Mouse (Mus musculus) heart, embryonic 10.5 days (tissue): ENCODE data around the gene Arrdc5. TPM values are rescaled to one million over a fixed set of nuclear protein-coding genes. Genes with fewer than 3 reads are reported as not detected.

ENCODE experiments used
- DNase-seq: peaks from one replicate; pipeline ENCODE4 v3.0.0-alpha.2; 2017; ENCODE audit warnings: low spot score
- H3K27ac ChIP-seq: fragments of 300-500 bp; sonication (generic); 2 replicates; pipeline ENCODE4 v1.5.1; 2016; ENCODE audit warnings: mild to moderate bottlenecking
- H3K27me3 ChIP-seq: fragments of 300-500 bp; sonication (generic); 2 replicates; pipeline ENCODE4 v1.6.1; 2016; ENCODE audit warnings: mild to moderate bottlenecking; ENCODE audit not compliant: poor library complexity, insufficient read depth, severe bottlenecking
- H3K36me3 ChIP-seq: fragments of 300-500 bp; sonication (generic); 2 replicates; pipeline ENCODE4 v1.6.1; 2016; ENCODE audit warnings: mild to moderate bottlenecking, moderate library complexity
- H3K4me1 ChIP-seq: fragments of 300-500 bp; sonication (generic); 2 replicates; pipeline ENCODE4 v1.6.1; 2016; ENCODE audit warnings: mild to moderate bottlenecking
- H3K4me3 ChIP-seq: fragments of 300-500 bp; sonication (generic); 2 replicates; pipeline ENCODE4 v1.5.1; 2016; ENCODE audit warnings: mild to moderate bottlenecking, moderate library complexity
- H3K9me3 ChIP-seq: fragments of 300-500 bp; sonication (generic); 2 replicates; pipeline ENCODE4 v1.6.1; 2016; ENCODE audit warnings: mild to moderate bottlenecking, moderate library complexity
- WGBS: fragments of 180-500 bp; shearing (Covaris S2); methylation state at CpG from one replicate; pipeline ENCODE4 v1.1.7; 2016; 5-methylcytosine and 5-hydroxymethylcytosine counted together
- polyA plus RNA-seq: library from polyadenylated mRNA; unstranded; fragments of >200 nt; fragmentation: Nextera tagmentation; extraction: Ambion mirVana; gene quantifications from 2 replicates; pipeline ENCODE4 v1.2.1, GENCODE M21; 2016

Gene Arrdc5
- polyA plus RNA-seq, 1 experiment from 2014 or later = not detected

DNA sequence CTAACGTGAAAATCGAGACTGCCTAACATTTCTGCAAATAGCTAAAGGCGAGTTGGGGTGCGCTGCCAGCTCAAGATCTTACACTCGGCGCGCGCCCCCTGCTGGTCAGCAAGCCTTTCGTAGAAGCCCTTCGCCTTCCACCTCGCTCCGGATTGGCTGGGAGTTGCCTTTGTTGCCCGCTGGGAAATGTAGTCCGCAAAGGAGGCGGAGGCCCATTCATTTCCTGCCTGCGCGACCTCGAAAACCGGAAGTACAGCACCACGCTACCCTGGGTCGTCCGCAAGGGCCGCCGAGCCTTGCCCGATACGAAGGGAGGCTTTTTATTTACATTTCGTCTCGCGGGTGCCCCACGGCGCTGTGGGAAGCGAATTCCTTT lies 44.2 kb downstream of the Arrdc5 start:
- DNase-seq = peak; percentile 99
- under 1% methylated on average over 32 of the region's 32 CpGs for WGBS
- Histone ChIP-seq H3K27ac (peak overlapping the region; percentile 89), H3K4me1 (peaks cover 43% of the 10 kb centered on the region), H3K27me3 (no peaks in the 10 kb centered on the region), H3K4me3 (peak overlapping the region; percentile 76), H3K9me3 (no peaks in the 10 kb centered on the region), H3K36me3 (peaks cover 32% of the 10 kb centered on the region)

DNA sequence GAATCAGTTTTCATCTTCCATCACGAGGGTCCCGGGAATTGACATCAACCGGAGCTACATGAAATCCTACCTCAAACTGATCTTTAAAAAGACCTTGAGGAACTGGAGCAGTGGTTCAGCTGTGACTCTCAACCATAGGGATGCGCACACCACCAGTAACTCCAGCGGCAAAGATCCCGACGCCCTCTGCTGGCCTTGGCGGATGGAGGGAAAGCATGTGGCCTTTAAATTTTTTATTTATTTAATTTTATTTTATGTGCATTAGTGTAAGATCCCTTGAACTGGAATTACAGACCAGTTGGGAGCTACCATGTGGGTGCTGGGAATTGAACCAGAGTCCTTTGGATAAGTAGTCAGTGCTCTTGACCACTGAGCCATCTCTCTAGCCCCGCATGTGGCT lies 44.7 kb downstream of the Arrdc5 start:
- Histone ChIP-seq H3K4me1 (peaks cover 43% of the 10 kb centered on the region), H3K27me3 (no peaks in the 10 kb centered on the region), H3K27ac (no peak overlapping the region), H3K4me3 (peak overlapping the region; percentile 76; the same call in 1 of the 2 replicates), H3K9me3 (no peaks in the 10 kb centered on the region), H3K36me3 (peaks cover 28% of the 10 kb centered on the region)
- DNase-seq = no peak
- 17% methylated on average over 9 of the region's 9 CpGs for WGBS

GRCm38 (mm10) chr17:56254695-56255094 lies 45.4 kb downstream of the Arrdc5 start:
- H3K4me3 ChIP-seq = no peak overlapping the region
- no peaks in the 10 kb centered on the region for H3K27me3 ChIP-seq
- no peaks in the 10 kb centered on the region for H3K9me3 ChIP-seq
- WGBS = 74% methylated on average over 4 of the region's 4 CpGs
- peaks cover 20% of the 10 kb centered on the region for H3K36me3 ChIP-seq
- H3K4me1 ChIP-seq = peaks cover 35% of the 10 kb centered on the region
- H3K27ac ChIP-seq = no peak overlapping the region
- DNase-seq = no peak

- Histone ChIP-seq H3K27me3 (no peaks in the 10 kb centered on the region), H3K4me1 (peaks cover 10% of the 10 kb centered on the region; the same call in 1 of the 2 replicates), H3K27ac (no peak overlapping the region), H3K36me3 (no peaks in the 10 kb centered on the region), H3K9me3 (no peaks in the 10 kb centered on the region), H3K4me3 (peak overlapping the region; percentile 5; the same call in 1 of the 2 replicates)
- DNase-seq = no peak
- WGBS = 16% methylated on average over 6 of the region's 6 CpGs
Measured at GRCm38 (mm10) chr17:56251136-56251829, 48.8 kb downstream of the Arrdc5 start.

GRCm38 (mm10) chr17:56245608-56246007 lies 54.5 kb downstream of the Arrdc5 start:
- H3K4me3 ChIP-seq = no peak overlapping the region
- 67% methylated on average over 7 of the region's 7 CpGs for WGBS
- H3K9me3 ChIP-seq = no peaks in the 10 kb centered on the region
- peaks cover 14% of the 10 kb centered on the region for H3K27me3 ChIP-seq
- no peak for DNase-seq
- H3K4me1 ChIP-seq = peaks cover 2% of the 10 kb centered on the region; the same call in 1 of the 2 replicates
- H3K27ac ChIP-seq = no peak overlapping the region
- H3K36me3 ChIP-seq = no peaks in the 10 kb centered on the region

Other genes with a start within 250 kb of the Arrdc5 start
- 33.1 and 34.3 TPM in 2 replicates for gene Ubxn6, start 225.3 kb downstream of the Arrdc5 start, polyA plus RNA-seq
- gene Hdgfl2, start 220.7 kb downstream of the Arrdc5 start, polyA plus RNA-seq = 121 and 139 TPM in 2 replicates
- gene Plin4, start 190.5 kb downstream of the Arrdc5 start, polyA plus RNA-seq = 0.05 and 0.08 TPM in 2 replicates
- gene Plin5, start 182.7 kb downstream of the Arrdc5 start, polyA plus RNA-seq = 0.18 and 0.46 TPM in 2 replicates
- not detected in 2 replicates for gene Lrg1, start 178.3 kb downstream of the Arrdc5 start, polyA plus RNA-seq
- gene Sema6b, start 159.9 kb downstream of the Arrdc5 start, polyA plus RNA-seq = 0.36 and 1.0 TPM in 2 replicates
- 5.5 and 6.0 TPM in 2 replicates for gene Tnfaip8l1, start 137.8 kb downstream of the Arrdc5 start, polyA plus RNA-seq
- gene Mydgf, start 116.4 kb downstream of the Arrdc5 start, polyA plus RNA-seq = 94.2 and 106 TPM in 2 replicates
- gene Dpp9, start 81.4 kb downstream of the Arrdc5 start, polyA plus RNA-seq = 31.0 and 34.3 TPM in 2 replicates
- gene Fem1a, start 43.5 kb downstream of the Arrdc5 start, polyA plus RNA-seq = 15.0 and 20.3 TPM in 2 replicates
- gene Ticam1, start 23.5 kb downstream of the Arrdc5 start, polyA plus RNA-seq = 6.8 and 9.5 TPM in 2 replicates
- gene Plin3, start 7.4 kb downstream of the Arrdc5 start, polyA plus RNA-seq = 81.7 and 93.2 TPM in 2 replicates
- 136 and 163 TPM in 2 replicates for gene Uhrf1, start 3.0 kb upstream of the Arrdc5 start, polyA plus RNA-seq
- gene Kdm4b, start 25.8 kb upstream of the Arrdc5 start, polyA plus RNA-seq = 34.6 and 35.6 TPM in 2 replicates
- 50.4 and 73.5 TPM in 2 replicates for gene Ptprs, start 176.2 kb upstream of the Arrdc5 start, polyA plus RNA-seq
- gene Znrf4, start 212.1 kb upstream of the Arrdc5 start, polyA plus RNA-seq = not detected in 2 replicates